Mouse (Mus musculus) thymus, adult 2 months (tissue): ENCODE data around the gene Edf1.

ENCODE experiments used
- CTCF ChIP-seq: fragments of 200-500 bp; IDR thresholded peaks from 2 replicates; pipeline ENCODE4 v1.5.1; 2012; ENCODE audit warnings: mild to moderate bottlenecking, control low read depth, low read length, moderate library complexity, borderline replicate concordance; ENCODE audit not compliant: control insufficient read depth, poor library complexity, insufficient read depth; ENCODE audit errors: extremely low read depth
- POLR2A ChIP-seq: fragments of 200-500 bp; IDR thresholded peaks from 2 replicates; pipeline ENCODE4 v1.6.1; 2012; ENCODE audit warnings: mild to moderate bottlenecking, low read length, control low read depth, moderate library complexity; ENCODE audit not compliant: control insufficient read depth, poor library complexity, insufficient read depth; ENCODE audit errors: extremely low read depth

- TF ChIP-seq CTCF (no peak), POLR2A (no peak)
Observed at GRCm38 (mm10) chr2:25557964-25558360, 315 bp downstream of the Edf1 start.
